Mouse (Mus musculus) Muller cell, postnatal 12 days (primary cell): ENCODE measurements around the gene Bmf.

Experiments
- DNase-seq: peaks from one replicate; pipeline ENCODE4 v3.0.0-alpha.2; 2015; ENCODE audit errors: inconsistent ontology term

Bmf gene

GRCm38 (mm10) chr2:118479550-118479909 is 70.0 kb downstream of the Bmf start, which contains the start of gene Srp14:
Gene Srp14 (minus strand): TSS chr2:118479711.
- DNase-seq, result peak; percentile 96

DNA sequence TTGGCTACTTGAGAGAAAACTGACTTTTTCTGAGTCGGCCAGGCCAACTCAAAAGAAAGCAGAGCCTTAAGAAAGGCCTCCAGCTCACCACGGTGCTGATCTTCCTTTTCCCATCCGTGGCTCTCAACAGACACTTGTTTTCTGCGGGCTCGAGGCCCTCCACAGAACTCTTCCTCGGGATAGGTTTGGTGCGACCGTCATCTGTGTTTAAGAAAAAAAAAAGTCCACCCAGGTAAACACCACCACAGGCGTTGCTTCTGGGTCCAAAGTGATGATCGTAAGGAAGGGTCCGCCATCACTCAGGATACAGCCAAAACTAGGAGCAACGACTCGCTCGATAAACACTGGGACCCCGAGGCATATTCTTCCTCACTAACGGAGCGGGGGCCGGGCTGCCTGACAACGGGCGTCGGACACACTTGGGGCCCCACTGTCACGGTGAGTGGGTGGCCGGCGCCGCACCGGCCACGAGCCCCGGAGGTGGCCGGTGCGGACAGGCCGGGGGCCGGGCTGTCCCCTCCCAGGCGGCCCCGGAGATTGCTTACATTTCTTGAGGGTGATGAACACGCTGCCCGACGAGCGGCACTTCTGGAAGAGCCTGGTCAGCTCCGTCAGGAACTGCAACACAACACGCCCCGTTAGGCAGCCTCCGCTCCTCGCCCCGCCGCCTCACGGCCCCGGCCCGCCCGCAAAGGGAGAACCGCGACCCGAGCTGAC is 70.5 kb downstream of the Bmf start:
- DNase-seq, result no peak
